ENCODE assay signal across 24 mouse cellular contexts in the genomic region with DNA sequence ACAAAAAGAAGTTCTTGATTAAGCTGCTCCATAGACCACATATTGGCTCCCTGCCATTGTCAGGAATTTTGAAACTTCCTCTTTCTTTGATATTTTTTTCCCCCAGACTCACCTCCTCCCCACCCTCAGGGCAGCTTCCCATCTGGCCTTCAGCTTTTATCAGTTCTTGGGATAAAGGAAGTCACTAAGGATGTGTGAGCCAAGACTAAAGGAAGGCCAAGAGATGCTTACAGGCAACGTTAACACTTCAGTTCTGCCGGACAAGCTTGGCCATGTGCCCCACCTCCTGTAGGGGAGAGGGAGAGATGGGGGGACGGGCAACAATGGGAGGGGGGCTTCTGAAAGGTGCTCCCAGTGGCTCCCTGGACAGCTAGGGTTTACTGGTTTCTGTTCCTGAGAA. TPM values are rescaled to one million over a fixed set of nuclear protein-coding genes. Genes with fewer than 3 reads are reported as not detected.
DNase-seq lines count a peak whose midpoint lies in the region; ATAC-seq and TF ChIP-seq lines count a peak whose summit lies in the region.
"Had no signal": no experiment of that assay in that cellular context is flagged by ENCODE, and none has a peak within 500 bp of the region (broad histone marks: within the 10 kb centered on the region; RNA-seq: fewer than 3 reads in every experiment).

No protein-coding gene starts in this region.

- ATAC-seq in stomach, embryonic 16.5 days (ENCODE audit: insufficient read depth, low FRiP score), result 0 out of 2 replicates have a peak, but pooled peaks have one; percentile 47
- ATAC-seq in stomach, postnatal 0 days (ENCODE audit: low FRiP score, low TSS enrichment), result no peak
- ATAC-seq in megakaryocyte progenitor cell, adult 5-6 weeks (replicated peaks; ENCODE audit: poor library complexity), result peak; percentile 69
- ATAC-seq: forebrain, embryonic 16.5 days; intestine, embryonic 15.5 days; liver, embryonic 12.5 days had no signal

- no peak overlapping the region for H3K4me3 ChIP-seq in stomach, embryonic 16.5 days (replicated peaks; ENCODE audit: low read length)
- no peak overlapping the region for H3K4me3 ChIP-seq in stomach, postnatal 0 days (ENCODE audit: low read depth, low read length)
- H3K4me3 ChIP-seq: embryonic facial prominence, embryonic 12.5 days; hindbrain, embryonic 15.5 days; intestine, embryonic 15.5 days; liver, embryonic 12.5 days; midbrain, embryonic 10.5 days had no signal

- intact Hi-C loops in heart, postnatal 25 days (cut with DNase I), result no loop called here
- intact Hi-C loops in left cerebral cortex, postnatal 4 days (cut with DNase I), result no loop called here
- intact Hi-C loops in left cerebral cortex, postnatal 25 days (cut with DNase I), result no loop called here

- peak; percentile 94 for DNase-seq in heart, adult 11 months
- DNase-seq in heart, postnatal 25 days (ENCODE audit: low spot score), result no peak
- peak; percentile 20 for DNase-seq in left cerebral cortex, postnatal 4 days
- no peak for DNase-seq in left cerebral cortex, postnatal 25 days (ENCODE audit: low spot score in 2 of 2)
- no peak for DNase-seq in stomach, postnatal 0 days (ENCODE audit: low spot score)
- no peak for DNase-seq in spleen, postnatal 36 days (ENCODE audit: low spot score in 2 of 2)
- DNase-seq: B cell, adult 2 months; cerebellum, adult 18-20 months; retina, postnatal 1 day; thymus, postnatal 4 days had no signal

- TF ChIP-seq CTCF in stomach, postnatal 0 days (IDR thresholded peaks at IDR 0.05; ENCODE audit: low read depth), result no peak

- no peaks in the 10 kb centered on the region for H3K9me3 ChIP-seq in stomach, embryonic 16.5 days (replicated peaks; ENCODE audit: control insufficient read depth, low read length)
- H3K9me3 ChIP-seq in stomach, postnatal 0 days (ENCODE audit: control insufficient read depth, low read length), result no peaks in the 10 kb centered on the region
- H3K9me3 ChIP-seq: embryonic facial prominence, embryonic 12.5 days; hindbrain, embryonic 15.5 days; intestine, embryonic 15.5 days; liver, embryonic 12.5 days; midbrain, embryonic 10.5 days had no signal

- WGBS in stomach, embryonic 16.5 days, result 34% methylated on average over 3 of the region's 3 CpGs
- WGBS in stomach, postnatal 0 days, result 27% methylated on average over 3 of the region's 3 CpGs

- TF ChIP-seq EP300 in stomach, postnatal 0 days (optimal IDR thresholded peaks at IDR 0.05), result no peak

- no peaks in the 10 kb centered on the region for H3K4me1 ChIP-seq in stomach, embryonic 16.5 days (ENCODE audit: control insufficient read depth, insufficient read depth, low read length)
- H3K4me1 ChIP-seq in stomach, postnatal 0 days (replicated peaks; ENCODE audit: control insufficient read depth, insufficient read depth), result no peaks in the 10 kb centered on the region
- H3K4me1 ChIP-seq: hindbrain, embryonic 15.5 days; liver, embryonic 12.5 days; midbrain, embryonic 10.5 days had no signal

- no peak overlapping the region for H3K27ac ChIP-seq in stomach, embryonic 16.5 days (ENCODE audit: low read length)
- H3K27ac ChIP-seq in stomach, postnatal 0 days (replicated peaks), result no peak overlapping the region
- H3K27ac ChIP-seq: embryonic facial prominence, embryonic 12.5 days; hindbrain, embryonic 15.5 days; intestine, embryonic 15.5 days; liver, embryonic 12.5 days; midbrain, embryonic 10.5 days had no signal

- H3K9ac ChIP-seq in stomach, embryonic 16.5 days (ENCODE audit: low read length), result no peak overlapping the region
- H3K9ac ChIP-seq in stomach, postnatal 0 days (ENCODE audit: low read length), result no peak overlapping the region
- H3K9ac ChIP-seq: embryonic facial prominence, embryonic 12.5 days; hindbrain, embryonic 15.5 days; intestine, embryonic 15.5 days; liver, embryonic 12.5 days had no signal

- no peak overlapping the region for H3K4me2 ChIP-seq in stomach, embryonic 16.5 days (ENCODE audit: low read depth, low read length)
- H3K4me2 ChIP-seq in stomach, postnatal 0 days (replicated peaks; ENCODE audit: low read depth), result no peak overlapping the region
- H3K4me2 ChIP-seq: embryonic facial prominence, embryonic 12.5 days; hindbrain, embryonic 15.5 days; intestine, embryonic 15.5 days; liver, embryonic 12.5 days had no signal

- no peaks in the 10 kb centered on the region for H3K27me3 ChIP-seq in stomach, embryonic 16.5 days (ENCODE audit: control insufficient read depth, insufficient read depth, low read length)
- no peaks in the 10 kb centered on the region for H3K27me3 ChIP-seq in stomach, postnatal 0 days (ENCODE audit: control insufficient read depth, insufficient read depth, low read length)
- H3K27me3 ChIP-seq: embryonic facial prominence, embryonic 12.5 days; hindbrain, embryonic 15.5 days; intestine, embryonic 15.5 days; liver, embryonic 12.5 days had no signal

- H3K36me3 ChIP-seq in stomach, embryonic 16.5 days (ENCODE audit: control insufficient read depth, insufficient read depth, low read length), result no peaks in the 10 kb centered on the region
- no peaks in the 10 kb centered on the region for H3K36me3 ChIP-seq in stomach, postnatal 0 days (ENCODE audit: control insufficient read depth, insufficient read depth, low read length)
- H3K36me3 ChIP-seq: embryonic facial prominence, embryonic 12.5 days; hindbrain, embryonic 15.5 days; intestine, embryonic 15.5 days; liver, embryonic 12.5 days; midbrain, embryonic 10.5 days had no signal

RNA-seq across cellular contexts. Expression of gene Mep1a, which starts 32.6 kb away (rescaled TPM):
- not detected for total RNA-seq in heart, postnatal 25 days (2021)
- not detected for total RNA-seq in left cerebral cortex, postnatal 4 days (2021)
- total RNA-seq in left cerebral cortex, postnatal 25 days (2021), result not detected
- 2.8 and 3.3 TPM in 2 replicates for polyA plus RNA-seq in stomach, embryonic 16.5 days (2015; fragmentation: Nextera tagmentation; extraction: Ambion mirVana)
- polyA plus RNA-seq in stomach, postnatal 0 days (2015; fragmentation: Nextera tagmentation; extraction: Ambion mirVana), result 0.04 and 0.34 TPM in 2 replicates
- total RNA-seq in megakaryocyte progenitor cell, adult 5-6 weeks (2015), result not detected in 2 replicates
- total RNA-seq in megakaryocyte progenitor cell, adult 5-6 weeks (2017), result not detected in 2 replicates
- total RNA-seq: adrenal gland, postnatal 36 days; gastrocnemius, postnatal 4 days; left cerebral cortex, adult 18-20 months; midbrain, postnatal 0 days had no signal
- polyA plus RNA-seq: embryonic facial prominence, embryonic 12.5 days; forebrain, embryonic 16.5 days; heart, postnatal 0 days; limb, embryonic 11.5 days; liver, embryonic 12.5 days; midbrain, embryonic 10.5 days; midbrain, postnatal 0 days had no signal

Comparison
In these comparisons a context has a peak if more than half of its experiments do, and no peak if none do; other contexts are left out.
1. DNase-seq: peak in heart, adult 11 months (single experiment) and left cerebral cortex, postnatal 4 days (single experiment); none in heart, postnatal 25 days (single experiment), left cerebral cortex, postnatal 25 days (0 of 2), stomach, postnatal 0 days (single experiment) and spleen, postnatal 36 days (0 of 2).